Mouse (Mus musculus): Measurements from ENCODE around the gene Slc30a4.

The Slc30a4 gene

GRCm38 (mm10) chr2:122702181-122703036 is at the start of gene Slc30a4:
Gene Slc30a4 (minus strand): TSS chr2:122702663.
- peak; percentile 70 for DNase-seq (ENCODE audit: low spot score)

- DNase-seq (ENCODE audit: low spot score), result no peak
Measured at GRCm38 (mm10) chr2:122746461-122746860, 44.0 kb upstream of the Slc30a4 start.

- peak; percentile 43 for DNase-seq (ENCODE audit: low spot score)
Measured at GRCm38 (mm10) chr2:122739023-122739422, 36.6 kb upstream of the Slc30a4 start.

GRCm38 (mm10) chr2:122737894-122738830 is 35.7 kb upstream of the Slc30a4 start, which contains the start of gene Bloc1s6:
Gene Bloc1s6 (plus strand): TSS chr2:122738503.
- peak; percentile 96 for DNase-seq (ENCODE audit: low spot score)

- peak; percentile 23 for DNase-seq (ENCODE audit: low spot score)
Measured at GRCm38 (mm10) chr2:122731456-122731855, 29.0 kb upstream of the Slc30a4 start.

GRCm38 (mm10) chr2:122725604-122726003 is 23.1 kb upstream of the Slc30a4 start:
- no peak for DNase-seq (ENCODE audit: low spot score)

GRCm38 (mm10) chr2:122720564-122720963 is 18.1 kb upstream of the Slc30a4 start:
- DNase-seq (ENCODE audit: low spot score), result no peak

- DNase-seq (ENCODE audit: low spot score), result no peak
Measured at GRCm38 (mm10) chr2:122719232-122719631, 16.8 kb upstream of the Slc30a4 start.

GRCm38 (mm10) chr2:122716301-122716842 is 13.9 kb upstream of the Slc30a4 start:
- no peak for DNase-seq (ENCODE audit: low spot score)

- DNase-seq (ENCODE audit: low spot score), result no peak
Measured at GRCm38 (mm10) chr2:122715148-122715692, 12.8 kb upstream of the Slc30a4 start.

GRCm38 (mm10) chr2:122712848-122713247 is 10.4 kb upstream of the Slc30a4 start:
- no peak for DNase-seq (ENCODE audit: low spot score)

GRCm38 (mm10) chr2:122711911-122712310 is 9.4 kb upstream of the Slc30a4 start:
- DNase-seq (ENCODE audit: low spot score), result no peak

GRCm38 (mm10) chr2:122709156-122709555 is 6.7 kb upstream of the Slc30a4 start:
- no peak for DNase-seq (ENCODE audit: low spot score)

- no peak for DNase-seq (ENCODE audit: low spot score)
Measured at GRCm38 (mm10) chr2:122708080-122708479, 5.6 kb upstream of the Slc30a4 start.

- DNase-seq (ENCODE audit: low spot score), result peak; percentile 29
Measured at GRCm38 (mm10) chr2:122704572-122704971, 2.1 kb upstream of the Slc30a4 start.

- no peak for DNase-seq (ENCODE audit: low spot score)
Measured at GRCm38 (mm10) chr2:122701871-122702180, 637 bp downstream of the Slc30a4 start.

GRCm38 (mm10) chr2:122701012-122701411 is 1.5 kb downstream of the Slc30a4 start:
- DNase-seq (ENCODE audit: low spot score), result no peak

GRCm38 (mm10) chr2:122697526-122697925 is 4.9 kb downstream of the Slc30a4 start:
- no peak for DNase-seq (ENCODE audit: low spot score)

- DNase-seq (ENCODE audit: low spot score), result no peak
Measured at GRCm38 (mm10) chr2:122686665-122687064, 15.8 kb downstream of the Slc30a4 start.

- DNase-seq (ENCODE audit: low spot score), result no peak
Measured at GRCm38 (mm10) chr2:122683641-122684040, 18.8 kb downstream of the Slc30a4 start.

GRCm38 (mm10) chr2:122682520-122682919 is 19.9 kb downstream of the Slc30a4 start:
- no peak for DNase-seq (ENCODE audit: low spot score)

Measured in adipocyte (in vitro differentiated cells).